Mouse (Mus musculus) liver, adult 10 weeks (tissue): Measurements from ENCODE around the gene Eif3g. TPM values are rescaled to one million over a fixed set of nuclear protein-coding genes. Genes with fewer than 3 reads are reported as not detected.

Source experiments
- polyA plus RNA-seq: library from polyadenylated mRNA; stranded (reverse); fragments of 350-450 nt; fragmentation: Illumina TruSeq; extraction: RNeasy Lipid Tissue Mini Kit (QIAGEN cat#74804); gene quantifications from one replicate; pipeline ENCODE4 v1.2.3, GENCODE M21; 2014; ENCODE audit warnings: low read depth, low replicate concordance

Gene Eif3g
- 34.0 TPM for polyA plus RNA-seq

GRCm38 (mm10) chr9:20898511-20899073, at the start of gene Eif3g:
TSS of gene Eif3g (minus strand) at chr9:20898623.

DNA sequence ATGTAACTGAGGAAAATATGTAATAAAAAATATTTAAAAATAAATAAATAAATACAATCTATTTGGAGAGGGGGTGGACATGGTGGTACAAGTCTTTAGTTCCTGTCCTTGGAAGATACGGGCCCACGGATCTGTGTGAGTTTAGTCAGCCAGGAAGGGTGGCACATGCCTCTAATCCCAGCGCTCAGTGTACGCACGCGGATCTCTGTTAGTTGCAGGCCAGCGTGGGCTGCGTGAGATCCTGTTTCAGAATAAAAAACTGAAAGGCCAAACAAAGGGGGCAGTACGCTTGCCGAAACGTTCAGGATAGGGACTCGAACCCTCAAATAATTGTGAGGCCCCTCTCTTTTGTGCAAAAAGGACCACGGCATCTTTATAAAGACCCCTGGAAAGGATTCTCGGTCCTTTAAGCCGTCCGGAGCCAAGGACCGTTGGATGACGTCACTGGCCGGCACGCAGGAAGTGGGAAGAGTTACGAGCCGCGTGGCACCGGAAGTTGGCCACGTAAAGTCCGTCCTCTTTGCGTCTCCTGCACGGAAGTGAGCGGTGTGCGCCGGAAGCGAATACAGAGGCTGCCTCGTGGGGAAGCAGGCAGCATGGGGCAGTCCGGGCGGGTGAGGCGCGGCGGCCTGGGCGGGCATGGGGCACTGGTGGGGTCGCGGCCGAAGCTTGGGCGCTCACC, 10.6 kb downstream of the Eif3g start, which contains the start of gene Ppan:
Gene Ppan (plus strand): TSS at position 472 of the 682 bp plus-strand sequence.

DNA sequence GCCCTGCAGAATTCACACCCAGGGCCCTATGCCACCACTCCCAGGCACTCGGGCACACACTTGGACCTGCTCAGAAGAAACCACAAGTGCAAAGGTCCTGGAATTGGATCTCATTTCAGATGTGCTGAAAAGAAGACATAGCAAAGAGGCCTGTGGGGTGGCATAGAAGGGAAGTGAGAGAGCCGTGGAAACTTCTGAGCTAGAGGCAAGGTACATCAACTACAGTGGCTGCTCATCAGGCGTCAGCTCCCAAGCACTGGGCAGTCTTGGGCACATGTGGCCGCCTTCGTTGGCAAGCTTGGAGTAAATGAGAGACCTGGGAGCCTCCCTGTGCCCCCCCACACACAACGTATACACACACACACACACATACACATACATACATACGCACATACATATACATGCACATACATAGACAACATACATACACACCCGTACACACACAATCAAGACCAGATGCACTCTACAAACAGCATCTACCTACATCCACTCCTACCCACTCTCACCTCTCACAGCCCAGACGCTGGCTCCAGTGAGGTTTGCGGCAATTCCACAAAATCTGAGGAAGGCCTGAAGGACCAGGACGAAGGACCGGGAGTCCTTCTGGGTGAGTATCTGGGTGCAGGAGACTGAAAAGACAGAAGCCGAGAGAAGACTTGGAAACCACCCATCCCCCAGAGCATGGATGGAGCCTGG, 19.2 kb downstream of the Eif3g start, which contains the start of gene Angptl6:
Gene Angptl6 (minus strand): TSS at position 631 of the 696 bp plus-strand sequence.

GRCm38 (mm10) chr9:20868448-20869001, 29.9 kb downstream of the Eif3g start, which contains the start of gene A230050P20Rik:
TSS of gene A230050P20Rik (plus strand) at chr9:20868642.

Other genes with a start within 250 kb of the Eif3g start
- gene Pin1, start 246.5 kb downstream of the Eif3g start, polyA plus RNA-seq: 0.50 TPM
- not detected for gene Olfm2, start 152.3 kb downstream of the Eif3g start, polyA plus RNA-seq
- 0.19 TPM for gene Col5a3, start 83.6 kb downstream of the Eif3g start, polyA plus RNA-seq
- not detected for gene Rdh8, start 80.1 kb downstream of the Eif3g start, polyA plus RNA-seq
- gene A230050P20Rik, start 30.0 kb downstream of the Eif3g start, polyA plus RNA-seq: 19.2 TPM
- gene Angptl6, start 18.9 kb downstream of the Eif3g start, polyA plus RNA-seq: 0.58 TPM
- 0.50 TPM for gene Ppan, start 10.4 kb downstream of the Eif3g start, polyA plus RNA-seq
- gene Dnmt1, start 61.3 kb upstream of the Eif3g start, polyA plus RNA-seq: 1.5 TPM
- 0.48 TPM for gene S1pr2, start 78.2 kb upstream of the Eif3g start, polyA plus RNA-seq
- 1.0 TPM for gene Mrpl4, start 104.1 kb upstream of the Eif3g start, polyA plus RNA-seq
- gene Icam1, start 117.4 kb upstream of the Eif3g start, polyA plus RNA-seq: 3.1 TPM
- not detected for gene Icam4, start 130.8 kb upstream of the Eif3g start, polyA plus RNA-seq
- gene Icam5, start 133.4 kb upstream of the Eif3g start, polyA plus RNA-seq: not detected
- not detected for gene Zglp1, start 168.5 kb upstream of the Eif3g start, polyA plus RNA-seq
- not detected for gene Gm49373, start 174.5 kb upstream of the Eif3g start, polyA plus RNA-seq
- 2.0 TPM for gene Fdx1l, start 175.0 kb upstream of the Eif3g start, polyA plus RNA-seq
- 0.11 TPM for gene Gm38431, start 193.4 kb upstream of the Eif3g start, polyA plus RNA-seq
- 3.2 TPM for gene Raver1, start 193.4 kb upstream of the Eif3g start, polyA plus RNA-seq
- gene Tyk2, start 232.6 kb upstream of the Eif3g start, polyA plus RNA-seq: 2.3 TPM